Mouse (Mus musculus) MEL-GATA-1-ER (cell line): ENCODE results near the gene Sprr1b.
"Not testable (repeated sequence)": the region's sequence is repeated elsewhere in the genome, so short reads cannot be mapped to it uniquely, and the experiment has no call there.

ENCODE experiments used
- DNase-seq: peaks from one replicate; pipeline ENCODE4 v3.0.0-alpha.2; 2012; ENCODE audit warnings: low read depth; ENCODE audit errors: extremely low read depth

Sprr1b gene

GRCm38 (mm10) chr3:92438689-92439088, at the start of gene Sprr1b:
TSS of gene Sprr1b (minus strand) at chr3:92438789.
- DNase-seq: no peak

- DNase-seq: no peak
Measured at GRCm38 (mm10) chr3:92486307-92486706, 47.7 kb upstream of the Sprr1b start.

GRCm38 (mm10) chr3:92485863-92486262, 47.3 kb upstream of the Sprr1b start, which contains the start of gene Sprr1a:
TSS of gene Sprr1a (minus strand) at chr3:92485895.
- no peak for DNase-seq

- not testable (repeated sequence) for DNase-seq
Measured at GRCm38 (mm10) chr3:92481249-92481648, 42.7 kb upstream of the Sprr1b start.

GRCm38 (mm10) chr3:92470111-92470510, 31.5 kb upstream of the Sprr1b start:
- no peak for DNase-seq

GRCm38 (mm10) chr3:92467424-92467823, 28.8 kb upstream of the Sprr1b start:
- no peak for DNase-seq

GRCm38 (mm10) chr3:92466576-92466975, 28.0 kb upstream of the Sprr1b start:
- DNase-seq: no peak

GRCm38 (mm10) chr3:92458620-92459019, 20.0 kb upstream of the Sprr1b start, which contains the start of gene Sprr3:
TSS of gene Sprr3 (minus strand) at chr3:92458720.
- DNase-seq: no peak

GRCm38 (mm10) chr3:92455151-92455550, 16.6 kb upstream of the Sprr1b start:
- no peak for DNase-seq

- no peak for DNase-seq
Measured at GRCm38 (mm10) chr3:92440177-92440576, 1.6 kb upstream of the Sprr1b start.

- no peak for DNase-seq
Measured at GRCm38 (mm10) chr3:92432282-92432681, 6.3 kb downstream of the Sprr1b start, which contains the start of gene Sprr2k. TSS of gene Sprr2k (plus strand) at chr3:92432582.

- DNase-seq: no peak
Measured at GRCm38 (mm10) chr3:92429323-92429722, 9.3 kb downstream of the Sprr1b start, which contains the start of gene Gm9774. TSS of gene Gm9774 (minus strand) at chr3:92429423.

- DNase-seq: no peak
Measured at GRCm38 (mm10) chr3:92417782-92418181, 20.8 kb downstream of the Sprr1b start, which contains the start of gene Sprr2j-ps. TSS of gene Sprr2j-ps (plus strand) at chr3:92418082.

- no peak for DNase-seq
Measured at GRCm38 (mm10) chr3:92407691-92408090, 30.9 kb downstream of the Sprr1b start, which contains the start of gene Sprr2i. TSS of gene Sprr2i (plus strand) at chr3:92407991.

GRCm38 (mm10) chr3:92394301-92394700, 44.3 kb downstream of the Sprr1b start:
- DNase-seq: no peak
